Mouse (Mus musculus) forebrain, postnatal 0 days (tissue): Measurements from ENCODE around the gene Hdac4. TPM values are rescaled to one million over a fixed set of nuclear protein-coding genes. Genes with fewer than 3 reads are reported as not detected.

ENCODE experiments used
- ATAC-seq: fragments of 200-750 bp; cut with Nextera tagmentation; 2 replicates; pipeline ENCODE4 v1.8.0; 2017; ENCODE audit warnings: mild to moderate bottlenecking, moderate library complexity
- DNase-seq: peaks from one replicate; pipeline ENCODE4 v3.0.0-alpha.2; 2015
- H3K27ac ChIP-seq: fragments of 300-500 bp; sonication (generic); 2 replicates; pipeline ENCODE4 v1.5.1; 2014; ENCODE audit warnings: low read depth, mild to moderate bottlenecking, antibody characterized with exemption, low read length, moderate library complexity, mixed read lengths
- H3K27me3 ChIP-seq: fragments of 300-500 bp; sonication (generic); 2 replicates; pipeline ENCODE4 v1.6.1; 2014; ENCODE audit warnings: mild to moderate bottlenecking, low read length, mixed read lengths; ENCODE audit not compliant: insufficient read depth
- H3K36me3 ChIP-seq: fragments of 300-500 bp; sonication (generic); 2 replicates; pipeline ENCODE4 v1.6.1; 2014; ENCODE audit warnings: mild to moderate bottlenecking, moderate library complexity; ENCODE audit not compliant: insufficient read depth
- H3K4me1 ChIP-seq: fragments of 300-500 bp; sonication (generic); 2 replicates; pipeline ENCODE4 v1.6.1; 2014; ENCODE audit warnings: antibody characterized with exemption; ENCODE audit not compliant: insufficient read depth
- H3K4me2 ChIP-seq: fragments of 300-500 bp; sonication (generic); 2 replicates; pipeline ENCODE4 v1.6.1; 2014; ENCODE audit warnings: low read depth, mild to moderate bottlenecking, moderate library complexity
- H3K4me3 ChIP-seq: fragments of 300-500 bp; sonication (generic); 2 replicates; pipeline ENCODE4 v1.5.1; 2014; ENCODE audit warnings: low read depth, low read length, mixed read lengths
- H3K9ac ChIP-seq: fragments of 300-500 bp; sonication (generic); 2 replicates; pipeline ENCODE4 v1.6.1; 2014; ENCODE audit warnings: mild to moderate bottlenecking
- H3K9me3 ChIP-seq: fragments of 300-500 bp; sonication (generic); 2 replicates; pipeline ENCODE4 v1.6.1; 2016; ENCODE audit warnings: low read length
- CTCF ChIP-seq: sonication (generic); IDR thresholded peaks from 2 replicates; pipeline ENCODE4 v1.5.1; 2016; ENCODE audit warnings: antibody characterized with exemption, control low read depth, low read depth
- WGBS: fragments of 180-500 bp; shearing (Covaris S2); extraction: QIAGEN DNeasy Blood & Tissue Kit; methylation state at CpG from one replicate; pipeline ENCODE4 v1.1.7; 2014; 5-methylcytosine and 5-hydroxymethylcytosine counted together
- polyA plus RNA-seq: library from polyadenylated mRNA; unstranded; fragments of >200 nt; fragmentation: Nextera tagmentation; extraction: Ambion mirVana; gene quantifications from 2 replicates; pipeline ENCODE4 v1.2.1, GENCODE M21; 2015
- total RNA-seq: library from RNA; depleted of rRNA; stranded (reverse); fragments of >200 nt; gene quantifications from 2 replicates; pipeline ENCODE4 v1.2.3, GENCODE M21; 2014

The Hdac4 gene
- total and polyA plus RNA-seq, 2 experiments from 2014 or later = 21.3 to 57.0 TPM

DNA sequence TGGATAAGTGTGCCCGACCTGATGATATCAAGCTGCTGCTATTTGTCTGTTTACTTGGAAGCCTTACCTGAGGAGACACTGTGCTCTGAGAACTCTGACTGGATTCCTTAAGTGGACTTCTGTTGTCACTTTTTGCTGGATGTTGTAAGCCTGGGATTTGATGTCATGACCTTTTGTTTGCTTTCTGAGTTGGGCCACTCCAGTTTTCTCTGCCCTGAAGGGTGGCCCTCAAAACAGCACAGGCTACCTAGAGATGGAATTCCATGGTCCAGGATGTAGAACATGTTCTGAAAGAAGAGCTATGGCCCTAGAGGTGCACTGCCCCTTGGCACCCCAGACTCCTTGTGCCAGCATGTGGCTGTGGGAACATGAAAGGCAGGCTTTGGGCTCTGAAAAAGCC, 10.9 kb downstream of the Hdac4 start:
- no peak overlapping the region for H3K27ac ChIP-seq
- no peak overlapping the region for H3K4me3 ChIP-seq
- H3K36me3 ChIP-seq = no peaks in the 10 kb centered on the region
- H3K9me3 ChIP-seq = no peaks in the 10 kb centered on the region
- H3K9ac ChIP-seq = no peak overlapping the region
- WGBS = 87% methylated on average over 1 of the region's 1 CpGs
- no peak for DNase-seq
- no peak for ATAC-seq
- H3K4me2 ChIP-seq = no peak overlapping the region
- no peaks in the 10 kb centered on the region for H3K27me3 ChIP-seq
- H3K4me1 ChIP-seq = no peaks in the 10 kb centered on the region
- no peak for TF ChIP-seq CTCF

DNA sequence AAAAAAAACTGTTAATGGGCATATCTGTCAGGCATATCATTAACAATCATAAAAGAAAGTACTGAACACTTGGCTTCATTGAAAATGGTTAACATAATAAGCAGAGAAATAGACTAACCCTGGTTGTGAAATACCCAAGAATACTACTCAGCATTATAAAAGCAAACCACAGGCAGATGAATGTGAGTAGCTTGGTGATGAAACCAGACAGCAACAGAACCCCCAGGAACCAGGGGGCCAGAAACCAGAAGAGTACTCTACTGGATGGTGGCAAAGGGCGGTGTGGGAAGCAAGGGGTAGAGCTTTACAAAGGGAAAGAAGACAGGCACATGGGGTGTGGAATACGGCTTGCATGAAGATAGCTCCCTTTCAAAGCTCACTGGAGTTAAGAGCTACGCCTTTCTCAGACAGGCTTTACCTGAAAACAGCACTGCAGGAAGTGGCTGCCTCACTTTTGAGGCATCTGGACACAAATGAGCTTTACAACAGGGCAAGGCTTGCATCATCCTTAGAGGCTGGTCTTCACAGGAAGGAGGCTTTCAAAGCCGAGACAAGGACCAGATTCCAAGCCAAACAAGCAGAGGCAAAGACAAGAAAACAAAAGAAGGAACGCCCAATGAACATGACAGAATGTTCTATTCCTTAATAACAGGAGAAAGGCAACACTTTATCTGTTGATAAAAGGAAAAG, 12.3 kb downstream of the Hdac4 start:
- Histone ChIP-seq H3K27me3 (no peaks in the 10 kb centered on the region), H3K4me1 (peaks cover 3% of the 10 kb centered on the region), H3K4me3 (no peak overlapping the region), H3K27ac (no peak overlapping the region), H3K9ac (no peak overlapping the region), H3K9me3 (no peaks in the 10 kb centered on the region), H3K4me2 (no peak overlapping the region), H3K36me3 (no peaks in the 10 kb centered on the region)
- DNase-seq = no peak
- TF ChIP-seq CTCF = no peak
- 67% methylated on average over 5 of the region's 5 CpGs for WGBS
- no peak for ATAC-seq

DNA sequence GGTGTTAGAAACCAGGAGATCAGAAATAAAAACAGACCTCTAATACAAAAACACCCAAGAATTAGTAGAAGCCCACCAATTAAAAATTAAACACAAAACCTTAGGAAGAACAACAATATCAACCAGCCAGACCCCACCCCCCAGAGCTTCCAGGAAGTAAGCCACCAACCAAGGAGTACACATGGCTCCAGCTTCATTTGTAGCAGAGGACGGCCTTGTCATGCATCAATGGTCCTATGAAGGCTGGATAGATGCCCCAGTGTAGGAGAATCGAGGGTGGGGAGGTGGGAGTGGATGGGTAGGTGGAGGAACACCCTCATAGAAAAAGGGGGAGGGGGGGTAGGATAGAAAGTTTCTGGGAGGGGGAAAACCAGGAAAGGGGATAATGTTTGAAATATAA, 13.5 kb downstream of the Hdac4 start:
- Histone ChIP-seq H3K4me2 (no peak overlapping the region), H3K9me3 (no peaks in the 10 kb centered on the region), H3K27ac (no peak overlapping the region), H3K4me1 (peaks cover 14% of the 10 kb centered on the region), H3K9ac (no peak overlapping the region), H3K27me3 (no peaks in the 10 kb centered on the region), H3K36me3 (no peaks in the 10 kb centered on the region), H3K4me3 (no peak overlapping the region)
- DNase-seq (no peak), ATAC-seq (no peak)
- TF ChIP-seq CTCF = no peak
- WGBS = 78% methylated on average over 2 of the region's 2 CpGs

DNA sequence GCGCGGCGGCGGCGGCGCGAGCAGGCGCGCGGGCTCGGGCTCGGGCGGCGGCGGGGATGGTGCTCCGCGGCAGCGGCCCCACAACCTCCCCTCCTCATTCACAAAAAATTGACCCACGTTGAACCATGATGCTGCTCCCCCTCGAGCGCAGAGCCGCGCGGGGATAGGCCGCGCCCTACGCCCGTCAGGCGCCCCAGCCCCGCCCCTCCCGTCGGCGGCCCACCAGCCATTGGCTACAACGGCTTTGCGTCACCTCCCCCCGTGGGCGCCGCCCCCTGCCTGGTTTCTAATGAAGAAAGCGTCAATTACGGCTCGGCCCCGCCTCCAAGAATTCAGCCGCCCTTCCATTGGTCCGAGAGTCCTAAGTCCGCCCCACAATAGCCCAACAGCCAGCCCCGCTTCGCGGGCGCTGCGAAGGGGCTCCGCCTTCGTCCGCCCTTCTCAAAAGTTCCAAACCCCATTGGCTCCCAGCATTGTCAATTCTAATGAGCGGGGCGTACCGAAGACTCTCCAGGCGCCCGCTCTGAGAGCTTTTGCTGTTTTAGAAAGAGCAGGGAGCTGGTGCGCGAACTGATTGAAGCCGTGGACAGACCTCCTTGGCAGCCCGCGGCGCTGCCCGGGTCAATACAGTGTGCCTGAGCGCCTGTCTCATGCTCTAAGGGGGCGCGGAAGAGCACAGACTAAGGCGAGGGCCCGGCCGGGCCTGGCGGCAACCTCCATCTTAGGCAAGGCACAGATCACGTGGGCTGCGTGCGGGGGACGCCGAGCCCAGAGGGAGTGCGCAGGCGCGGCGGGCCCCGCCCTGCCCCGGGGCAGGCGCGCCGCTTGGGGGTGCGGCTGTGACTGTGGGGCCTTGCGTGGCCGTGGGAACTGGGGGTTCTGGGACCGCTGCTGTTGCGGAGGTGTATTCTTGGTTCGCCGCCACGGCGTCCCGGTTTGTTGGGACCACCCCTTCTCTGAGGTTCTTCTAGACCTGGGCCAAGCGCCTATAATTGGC, 15.1 kb downstream of the Hdac4 start:
- WGBS = under 1% methylated on average over 84 of the region's 97 CpGs
- H3K4me1 ChIP-seq = peaks cover 14% of the 10 kb centered on the region

DNA sequence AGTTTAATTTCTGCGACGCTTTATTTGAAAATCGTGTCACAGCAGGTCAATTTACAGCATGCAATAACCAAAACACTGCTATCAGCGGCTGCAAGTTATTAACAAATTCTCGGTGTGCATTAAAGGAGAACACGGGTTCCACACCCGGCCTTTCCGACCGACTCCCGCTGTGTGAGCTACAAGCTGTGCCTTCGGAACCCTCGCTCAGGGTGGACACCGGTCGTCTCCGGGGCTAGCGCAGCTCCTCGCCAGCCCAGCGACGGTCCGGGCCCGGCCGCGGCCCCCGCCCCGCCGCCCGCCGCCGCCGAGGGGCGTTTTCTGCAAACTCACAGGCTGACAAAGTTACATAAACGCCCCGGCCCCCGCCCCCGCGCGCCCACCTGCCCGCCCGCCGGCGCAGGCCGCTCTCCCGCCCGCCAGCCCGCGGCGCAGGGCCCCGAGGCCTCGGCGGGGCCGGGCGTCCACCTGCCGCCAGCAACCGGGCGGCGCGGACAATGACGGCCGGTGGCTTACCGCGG, 16.0 kb downstream of the Hdac4 start:
- DNase-seq (peak; percentile 37), ATAC-seq (no peak)
- H3K9me3 ChIP-seq = no peaks in the 10 kb centered on the region
- H3K27ac ChIP-seq = peak overlapping the region; percentile 95
- peaks cover 14% of the 10 kb centered on the region for H3K4me1 ChIP-seq
- 1% methylated on average over 52 of the region's 61 CpGs for WGBS
- peak overlapping the region; percentile 69 for H3K4me3 ChIP-seq
- peak overlapping the region; percentile 69 for H3K4me2 ChIP-seq
- TF ChIP-seq CTCF = no peak
- H3K36me3 ChIP-seq = no peaks in the 10 kb centered on the region
- peak overlapping the region; percentile 69 for H3K9ac ChIP-seq
- no peaks in the 10 kb centered on the region for H3K27me3 ChIP-seq

More for the DNA sequence above, 15.1 kb downstream of the Hdac4 start:
- peak overlapping the region; percentile 100 for H3K27ac ChIP-seq
- H3K36me3 ChIP-seq = no peaks in the 10 kb centered on the region
- no peak for TF ChIP-seq CTCF
- no peaks in the 10 kb centered on the region for H3K9me3 ChIP-seq
- ATAC-seq (peak; percentile 97), DNase-seq (peak; percentile 100)
- H3K4me2 ChIP-seq = peak overlapping the region; percentile 69
- H3K27me3 ChIP-seq = no peaks in the 10 kb centered on the region
- peak overlapping the region; percentile 69 for H3K4me3 ChIP-seq
- peak overlapping the region; percentile 82 for H3K9ac ChIP-seq

DNA sequence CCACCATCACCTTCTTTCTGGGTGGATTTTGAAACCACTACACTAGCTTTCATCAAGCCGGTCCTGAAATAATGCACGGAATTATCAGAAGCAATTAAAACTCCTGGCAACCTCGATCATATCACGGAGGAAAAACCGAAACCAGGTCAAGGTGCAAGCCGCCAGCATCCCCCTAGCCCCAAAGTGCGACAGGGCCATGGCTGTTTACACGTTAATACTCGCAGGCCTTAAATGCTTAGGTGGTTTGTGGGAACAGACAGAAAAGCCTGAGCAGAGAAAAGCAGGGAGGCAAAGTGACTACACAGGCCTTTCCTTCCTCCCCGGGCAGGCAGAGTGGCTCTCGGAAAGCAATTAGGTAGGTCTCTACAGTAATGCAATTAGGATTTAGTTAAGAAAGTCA, 16.4 kb downstream of the Hdac4 start:
- no peaks in the 10 kb centered on the region for H3K9me3 ChIP-seq
- H3K27ac ChIP-seq = 0 out of 2 replicates have a peak overlapping the region, but pooled peaks have one; percentile 21
- peaks cover 14% of the 10 kb centered on the region for H3K4me1 ChIP-seq
- WGBS = 4% methylated on average over 11 of the region's 11 CpGs
- H3K27me3 ChIP-seq = no peaks in the 10 kb centered on the region
- ATAC-seq = no peak
- peak overlapping the region; percentile 69 for H3K4me2 ChIP-seq
- peak overlapping the region; percentile 69 for H3K4me3 ChIP-seq
- peak overlapping the region; percentile 69 for H3K9ac ChIP-seq
- H3K36me3 ChIP-seq = no peaks in the 10 kb centered on the region
- no peak for DNase-seq
- no peak for TF ChIP-seq CTCF
